Comparison of ENCODE assay signal across 9 mouse cellular contexts in the genomic region with DNA sequence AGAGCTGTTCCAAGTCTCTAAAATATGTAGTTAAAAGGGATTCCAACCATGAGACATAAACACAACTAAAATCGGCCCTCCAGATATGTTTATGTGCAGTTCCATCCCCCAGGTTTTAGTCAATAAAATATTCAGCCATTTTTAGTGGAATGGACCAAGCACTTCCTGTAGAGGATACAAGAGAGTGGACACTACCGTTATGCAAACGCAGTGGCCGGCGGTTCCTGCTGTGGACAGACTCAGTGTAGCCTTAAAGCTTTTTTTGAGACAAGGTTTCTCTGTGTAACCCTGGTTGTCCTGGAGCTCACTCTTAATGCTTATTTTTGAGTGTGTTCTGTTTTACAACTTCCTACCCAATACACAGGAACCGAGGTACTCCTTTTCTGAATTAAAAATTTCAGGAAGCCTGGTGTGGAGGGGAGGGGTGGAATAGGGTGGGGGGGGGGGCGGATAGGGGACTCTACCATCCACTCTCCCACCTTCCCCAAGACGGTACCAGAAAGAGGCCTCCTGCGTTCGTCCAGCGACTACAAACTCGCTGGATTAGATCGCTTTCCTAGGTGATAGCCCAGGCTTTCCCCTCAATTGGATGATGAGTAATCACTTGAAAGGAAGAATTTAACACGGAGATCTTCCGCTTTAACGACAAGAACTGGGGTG. TPM values are rescaled to one million over a fixed set of nuclear protein-coding genes. Genes with fewer than 3 reads are reported as not detected.
DNase-seq lines count a peak whose midpoint lies in the region; ATAC-seq and TF ChIP-seq lines count a peak whose summit lies in the region.
"Had no signal": no experiment of that assay in that cellular context is flagged by ENCODE, and none has a peak within 500 bp of the region (broad histone marks: within the 10 kb centered on the region; RNA-seq: fewer than 3 reads in every experiment).

No protein-coding gene starts in this region.

- no peak overlapping the region; the same call in 1 of the 2 replicates for H3K27ac ChIP-seq in left cerebral cortex, adult 2 months
- peak overlapping the region; percentile 65 for H3K27ac ChIP-seq in embryonic facial prominence, embryonic 15.5 days (replicated peaks)
- H3K27ac ChIP-seq in intestine, embryonic 16.5 days (ENCODE audit: low read length) = no peak overlapping the region
- no peak overlapping the region for H3K27ac ChIP-seq in neural tube, embryonic 12.5 days

- ATAC-seq in embryonic facial prominence, embryonic 15.5 days (ENCODE audit: insufficient number of reproducible peaks, low FRiP score, low TSS enrichment, low read depth) = no peak
- 0 out of 2 replicates have a peak, but pooled peaks have one; percentile 10 for ATAC-seq in intestine, embryonic 16.5 days
- peak; percentile 39; the same call in 1 of the 2 replicates for ATAC-seq in neural tube, embryonic 12.5 days (ENCODE audit: low FRiP score, low read depth)

- no peaks in the 10 kb centered on the region for H3K9me3 ChIP-seq in embryonic facial prominence, embryonic 15.5 days (replicated peaks)
- H3K9me3 ChIP-seq in intestine, embryonic 16.5 days (ENCODE audit: control insufficient read depth, low read length) = no peaks in the 10 kb centered on the region
- H3K9me3 ChIP-seq in neural tube, embryonic 12.5 days = no peaks in the 10 kb centered on the region

- intact Hi-C loops in left cerebral cortex, adult 2 months (cut with DNase I) = loop anchor here (1.0 to 5.0 kb wide), 4 partner anchors 17 to 299 kb away; partner anchors contain the start of gene Tiparp

- H3K27me3 ChIP-seq in embryonic facial prominence, embryonic 15.5 days = no peaks in the 10 kb centered on the region
- H3K27me3 ChIP-seq in intestine, embryonic 16.5 days (replicated peaks; ENCODE audit: control insufficient read depth, insufficient read depth, low read length) = no peaks in the 10 kb centered on the region
- no peaks in the 10 kb centered on the region for H3K27me3 ChIP-seq in neural tube, embryonic 12.5 days (replicated peaks)

- no peak for DNase-seq in left cerebral cortex, adult 2 months (ENCODE audit: extremely low spot score in 1 of 2, low spot score in 2 of 2)
- DNase-seq in left cerebral cortex, adult 18-20 months (ENCODE audit: low spot score in 2 of 2) = no peak
- no peak for DNase-seq in adrenal gland, adult (ENCODE audit: inconsistent age in 2 of 2, low spot score in 1 of 2)
- no peak for DNase-seq in layer of hippocampus, adult 9-10 months (ENCODE audit: low spot score)
- no peak for DNase-seq in ovary, postnatal 36 days (ENCODE audit: low spot score)
- DNase-seq: gastrocnemius, postnatal 25 days had no signal

- no peak overlapping the region for H3K9ac ChIP-seq in embryonic facial prominence, embryonic 15.5 days
- peak overlapping the region; percentile 57 for H3K9ac ChIP-seq in intestine, embryonic 16.5 days (ENCODE audit: low read depth, low read length)
- no peak overlapping the region for H3K9ac ChIP-seq in neural tube, embryonic 12.5 days

- TF ChIP-seq CTCF in left cerebral cortex, adult 2 months (IDR thresholded peaks at IDR 0.05) = no peak

- peaks cover 36% of the 10 kb centered on the region for H3K4me1 ChIP-seq in embryonic facial prominence, embryonic 15.5 days
- peaks cover 7% of the 10 kb centered on the region; the same call in 1 of the 2 replicates for H3K4me1 ChIP-seq in intestine, embryonic 16.5 days (ENCODE audit: control insufficient read depth, insufficient read depth, low read length)
- 0 out of 2 replicates have a peak, but pooled peaks cover 7% of the 10 kb centered on the region for H3K4me1 ChIP-seq in neural tube, embryonic 12.5 days

- 25% methylated on average over 16 of the region's 16 CpGs for WGBS in embryonic facial prominence, embryonic 15.5 days
- 30% methylated on average over 16 of the region's 16 CpGs for WGBS in intestine, embryonic 16.5 days
- 38% methylated on average over 16 of the region's 16 CpGs for WGBS in neural tube, embryonic 12.5 days

- H3K36me3 ChIP-seq in embryonic facial prominence, embryonic 15.5 days = no peaks in the 10 kb centered on the region
- no peaks in the 10 kb centered on the region for H3K36me3 ChIP-seq in intestine, embryonic 16.5 days (ENCODE audit: control insufficient read depth, insufficient read depth, low read length)
- H3K36me3 ChIP-seq in neural tube, embryonic 12.5 days = no peaks in the 10 kb centered on the region

- peak overlapping the region; percentile 42 for H3K4me2 ChIP-seq in embryonic facial prominence, embryonic 15.5 days (replicated peaks)
- H3K4me2 ChIP-seq in intestine, embryonic 16.5 days (ENCODE audit: low read depth, low read length) = peak overlapping the region; percentile 50
- peak overlapping the region; percentile 56 for H3K4me2 ChIP-seq in neural tube, embryonic 12.5 days (replicated peaks)

- H3K4me3 ChIP-seq in left cerebral cortex, adult 2 months = peak overlapping the region; percentile 29
- H3K4me3 ChIP-seq in embryonic facial prominence, embryonic 15.5 days (replicated peaks) = peak overlapping the region; percentile 26
- H3K4me3 ChIP-seq in intestine, embryonic 16.5 days (ENCODE audit: low read length) = peak overlapping the region; percentile 26
- H3K4me3 ChIP-seq in neural tube, embryonic 12.5 days = peak overlapping the region; percentile 21

RNA-seq across cellular contexts. Expression of gene Tiparp, which starts 57.7 kb away (rescaled TPM):
- total RNA-seq in left cerebral cortex, adult 2 months (2021) = 10 to 100 TPM; 14.9 to 25.6 TPM
- total RNA-seq in left cerebral cortex, adult 18-20 months (2021) = 10 to 100 TPM; 15.9 to 19.1 TPM
- polyA plus RNA-seq in embryonic facial prominence, embryonic 15.5 days (2015; fragmentation: Nextera tagmentation; extraction: Ambion mirVana) = 38.8 and 43.7 TPM in 2 replicates
- polyA plus RNA-seq in intestine, embryonic 16.5 days (2015; fragmentation: Nextera tagmentation; extraction: Ambion mirVana) = 39.5 and 41.9 TPM in 2 replicates
- 35.5 and 35.9 TPM in 2 replicates for polyA plus RNA-seq in neural tube, embryonic 12.5 days (2016; fragmentation: Nextera tagmentation; extraction: Ambion mirVana)
